Mouse (Mus musculus): ENCODE data around the gene 2610001J05Rik.
"Not testable (repeated sequence)": the region's sequence is repeated elsewhere in the genome, so short reads cannot be mapped to it uniquely, and the experiment has no call there.

The 2610001J05Rik gene

DNA sequence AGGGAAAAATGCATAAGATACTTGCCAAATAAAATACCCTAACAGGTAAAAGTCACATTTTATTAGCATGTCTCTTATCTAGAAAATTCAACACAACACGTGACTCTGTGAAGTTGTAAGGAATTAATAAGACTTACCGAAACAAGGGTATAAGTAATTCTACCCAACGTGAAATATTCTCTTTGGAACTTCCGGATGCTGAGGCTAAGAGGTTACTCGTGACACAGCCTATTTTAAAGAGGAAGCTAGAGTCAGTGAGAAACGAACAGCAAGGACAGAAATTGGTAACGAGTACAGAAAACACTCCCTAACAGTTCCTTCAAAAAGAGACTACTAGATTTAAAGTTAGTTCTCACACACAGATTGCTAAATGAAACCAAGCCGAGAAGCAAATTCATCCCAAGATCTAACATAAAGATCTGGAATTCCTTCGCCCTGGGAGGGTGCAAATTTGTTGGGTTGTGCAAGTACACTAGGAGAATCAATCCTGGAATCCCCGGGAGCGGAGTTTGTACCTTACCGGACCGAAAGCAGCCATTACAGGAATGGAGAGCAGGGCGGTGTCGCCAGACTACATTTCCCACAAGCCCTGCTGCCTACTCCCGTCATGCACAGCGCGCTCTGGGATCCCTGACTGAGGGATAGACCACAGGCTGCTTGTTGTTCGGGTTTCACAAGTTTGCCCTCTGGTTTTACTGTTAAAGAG is at the start of gene 2610001J05Rik:
Gene 2610001J05Rik (minus strand): TSS at position 600 of the 706 bp plus-strand sequence.
- DNase-seq (ENCODE audit: low read depth, low spot score), result peak; percentile 95

DNA sequence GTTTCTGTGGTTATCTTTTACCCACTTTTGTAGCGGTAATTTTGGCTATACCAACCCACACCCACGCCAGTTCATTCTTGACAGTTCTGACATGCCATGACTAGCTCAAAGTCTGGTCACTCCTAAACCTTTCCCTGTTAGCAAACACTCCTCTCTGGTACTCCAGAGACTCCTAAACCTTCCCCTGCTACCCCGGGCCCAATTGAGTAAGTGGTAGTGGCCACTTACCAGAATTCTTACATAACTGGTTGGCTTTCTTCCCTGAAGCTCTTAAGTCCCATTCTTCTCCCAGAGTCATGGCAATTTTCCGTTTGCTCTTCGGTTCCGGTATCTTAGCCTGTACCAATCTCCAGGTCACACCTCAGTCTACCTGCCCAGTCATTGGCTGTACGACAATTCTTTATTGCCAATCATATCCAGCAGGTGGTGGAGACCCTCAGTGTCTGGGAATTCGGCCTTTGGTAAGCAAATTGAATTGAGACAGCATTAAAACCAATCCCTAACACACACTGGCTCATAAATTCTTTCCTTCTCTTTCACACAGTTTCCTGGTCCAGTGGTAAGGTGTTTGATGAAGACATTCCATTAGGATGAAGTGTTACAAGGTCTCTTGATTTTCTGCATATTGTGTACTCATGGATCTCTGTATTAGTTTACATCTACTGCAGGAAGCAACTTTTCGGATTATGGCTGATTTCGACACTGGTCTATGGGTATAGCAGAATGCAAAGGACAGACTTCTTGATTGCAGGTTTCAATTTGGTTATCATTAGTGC is 38.6 kb upstream of the 2610001J05Rik start:
- no peak for DNase-seq (ENCODE audit: low read depth, low spot score)

DNA sequence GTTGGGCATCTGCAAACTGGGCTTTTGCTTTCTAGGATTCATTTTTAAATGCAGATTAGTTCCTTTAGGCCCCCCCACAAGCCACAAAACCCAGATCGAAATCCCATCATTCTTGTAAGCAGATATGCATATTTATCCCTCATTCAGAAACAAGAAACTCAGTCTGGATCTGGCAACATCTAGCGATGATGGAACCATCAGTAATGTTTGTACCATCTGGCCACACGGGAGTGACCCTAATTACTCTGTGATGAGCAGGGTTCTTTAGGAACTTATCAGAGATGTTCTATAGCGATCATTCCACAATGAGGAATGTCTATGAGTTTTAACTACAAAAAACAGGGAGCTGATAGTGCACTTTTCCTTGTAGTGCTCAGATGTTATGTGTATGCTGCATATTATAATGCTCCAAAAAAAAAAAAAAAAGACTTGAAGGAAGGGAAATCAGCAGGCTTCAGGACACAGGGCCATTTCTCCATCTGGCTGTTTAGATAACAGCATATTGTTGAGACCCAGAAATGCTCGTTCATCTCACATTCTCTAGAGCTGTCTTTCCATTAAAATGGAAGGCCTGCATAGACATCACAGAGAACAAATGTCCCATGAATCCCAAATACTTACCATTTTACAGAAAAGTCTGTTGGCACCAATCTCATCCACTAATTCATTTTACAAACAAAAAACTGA is 31.8 kb upstream of the 2610001J05Rik start:
- no peak for DNase-seq (ENCODE audit: low read depth, low spot score)

DNA sequence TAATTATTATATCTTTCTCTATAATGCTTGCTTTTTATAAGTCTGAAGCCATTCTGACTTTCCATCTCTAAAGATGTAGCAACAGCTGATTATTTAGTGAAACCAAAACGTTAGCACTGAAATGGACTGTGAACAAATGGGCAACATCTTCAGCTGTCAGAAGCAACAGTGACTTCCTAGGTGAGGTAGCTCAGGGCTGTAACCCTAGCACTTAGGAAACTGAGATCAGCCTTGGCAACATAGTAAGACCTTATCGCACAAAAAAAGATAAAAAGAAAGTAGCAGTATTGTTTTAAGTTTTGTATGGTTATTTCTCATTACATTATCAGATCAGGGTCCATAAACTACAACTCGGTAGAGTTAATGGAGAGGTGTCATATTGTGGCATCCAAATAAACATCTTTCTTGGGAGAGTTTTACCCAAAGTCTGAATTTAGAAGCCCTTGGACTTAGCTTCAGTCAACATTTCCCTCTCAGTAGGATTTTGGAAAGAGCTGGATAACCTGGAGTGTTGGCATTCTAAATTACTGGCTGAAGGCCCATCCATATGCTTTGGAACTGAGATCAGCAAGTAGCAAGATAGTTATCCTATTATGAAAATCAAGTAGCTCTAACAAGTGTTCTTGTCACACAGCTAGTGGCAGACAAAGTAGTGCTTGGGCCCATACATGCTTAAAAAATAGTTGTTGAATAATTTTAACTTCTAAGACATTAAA is 13.7 kb upstream of the 2610001J05Rik start:
- DNase-seq (ENCODE audit: low read depth, low spot score), result no peak

DNA sequence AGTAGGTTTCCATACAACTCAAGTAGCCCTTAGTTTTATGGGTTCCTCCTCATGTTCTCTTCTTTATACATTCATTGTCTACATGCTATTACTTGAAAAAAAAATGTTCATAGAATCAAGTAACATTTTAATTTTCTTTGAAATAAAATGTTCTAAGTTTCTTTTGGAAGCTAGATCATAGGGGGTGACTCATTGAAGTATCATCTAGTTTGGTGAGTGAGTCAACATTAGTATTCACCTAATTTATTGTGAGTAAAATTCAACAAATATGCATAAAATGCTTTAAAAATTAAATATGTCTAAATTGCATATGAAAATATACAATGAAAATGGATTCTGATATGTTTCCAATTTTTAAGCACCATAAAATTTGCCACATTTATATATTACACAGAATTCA is 11.6 kb upstream of the 2610001J05Rik start:
- no peak for DNase-seq (ENCODE audit: low read depth, low spot score)

DNA sequence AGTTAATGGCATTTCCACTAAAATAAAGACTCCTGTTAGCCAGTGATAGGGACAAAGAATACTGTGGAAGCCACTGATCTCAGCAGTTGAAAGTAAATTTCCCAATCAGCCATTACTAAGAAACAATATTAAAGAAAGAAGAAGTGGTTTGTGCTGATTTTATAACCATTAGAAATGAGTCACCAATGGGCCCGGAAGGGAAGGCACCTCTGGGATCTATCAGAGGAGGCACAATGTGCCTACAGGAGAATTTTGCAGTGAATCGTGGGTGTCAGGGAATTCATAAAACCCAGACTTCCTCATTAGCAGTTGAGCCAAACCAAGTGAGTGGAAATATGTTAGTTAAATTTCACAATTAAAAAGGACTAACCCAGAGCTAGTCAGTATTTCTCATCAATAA is 2.6 kb upstream of the 2610001J05Rik start:
- DNase-seq (ENCODE audit: low read depth, low spot score), result no peak

DNA sequence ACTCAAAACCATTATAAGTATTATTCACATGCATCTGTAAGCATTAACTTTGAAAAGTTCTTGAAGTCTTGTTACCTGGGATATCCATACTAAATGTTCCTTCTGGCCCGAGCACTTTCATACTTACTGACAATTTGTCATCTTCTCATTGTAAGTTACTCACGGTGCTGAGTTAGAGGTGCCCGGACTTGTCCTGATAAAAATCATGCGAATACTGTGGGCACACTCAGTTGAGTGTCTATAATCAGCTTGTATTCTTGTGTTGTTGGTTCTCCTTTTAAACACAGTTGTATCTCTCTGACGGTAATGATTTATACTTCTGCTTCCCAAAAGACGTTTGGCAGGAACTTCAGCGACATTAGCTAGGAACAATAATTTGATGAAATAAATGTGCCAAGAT is 758 bp upstream of the 2610001J05Rik start:
- no peak for DNase-seq (ENCODE audit: low read depth, low spot score)

DNA sequence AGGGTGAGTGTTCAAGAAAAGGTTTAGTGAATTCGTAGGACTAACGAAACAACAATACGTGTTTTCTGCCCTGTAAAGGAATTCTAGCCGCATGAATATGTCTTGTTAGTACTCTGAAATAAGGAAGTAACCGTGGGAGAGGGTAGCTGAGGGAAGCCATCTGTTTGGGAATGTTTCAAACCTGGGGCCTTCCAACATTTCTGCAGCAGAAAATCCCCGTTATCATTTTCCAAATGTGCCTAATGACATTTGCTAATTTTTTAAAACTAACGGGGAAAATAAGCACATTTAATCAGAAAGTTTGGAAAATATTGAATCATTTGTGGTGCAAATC is 274 bp upstream of the 2610001J05Rik start:
- DNase-seq (ENCODE audit: low read depth, low spot score), result no peak

DNA sequence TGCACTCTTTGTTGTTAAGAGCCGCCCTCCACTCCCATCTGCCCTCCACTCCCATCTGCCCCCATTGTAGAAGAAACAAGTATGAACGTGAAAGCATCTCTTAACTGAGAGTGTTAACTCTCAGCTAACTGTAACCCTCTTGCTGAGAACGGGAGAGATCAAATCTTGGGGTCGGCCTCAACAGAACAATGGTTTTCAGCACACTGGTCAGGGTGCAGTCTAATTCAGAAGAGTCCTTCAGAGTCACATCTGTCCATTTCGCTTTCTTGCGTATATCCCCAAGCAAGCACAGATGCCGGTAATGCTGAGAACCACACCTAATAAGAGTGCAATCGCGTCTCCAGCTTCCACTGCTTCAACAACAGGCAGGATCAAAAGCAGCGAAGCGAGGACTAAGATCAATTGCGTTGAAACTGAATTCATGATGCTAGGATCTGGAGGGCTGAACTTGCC is 1.0 kb downstream of the 2610001J05Rik start:
- DNase-seq (ENCODE audit: low read depth, low spot score), result no peak

DNA sequence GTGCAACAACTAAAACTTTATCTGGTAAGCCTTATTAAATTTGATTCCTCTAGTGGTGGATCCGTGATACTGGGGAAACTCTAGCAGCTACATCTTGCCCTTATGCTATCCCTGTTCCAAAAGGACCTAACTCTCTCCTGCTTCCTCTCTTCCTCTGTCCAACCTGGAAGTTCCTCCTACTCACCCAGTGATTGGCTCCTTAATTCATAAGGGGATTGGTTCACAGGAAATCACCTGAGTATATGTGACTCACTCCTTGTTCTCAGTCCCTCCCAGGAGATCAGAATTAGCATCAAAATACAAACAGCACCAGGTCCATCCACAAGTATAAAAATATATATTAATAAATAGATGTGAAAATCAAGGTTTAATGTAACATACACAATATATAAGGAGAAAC is 10.7 kb downstream of the 2610001J05Rik start:
- DNase-seq (ENCODE audit: low read depth, low spot score), result no peak

DNA sequence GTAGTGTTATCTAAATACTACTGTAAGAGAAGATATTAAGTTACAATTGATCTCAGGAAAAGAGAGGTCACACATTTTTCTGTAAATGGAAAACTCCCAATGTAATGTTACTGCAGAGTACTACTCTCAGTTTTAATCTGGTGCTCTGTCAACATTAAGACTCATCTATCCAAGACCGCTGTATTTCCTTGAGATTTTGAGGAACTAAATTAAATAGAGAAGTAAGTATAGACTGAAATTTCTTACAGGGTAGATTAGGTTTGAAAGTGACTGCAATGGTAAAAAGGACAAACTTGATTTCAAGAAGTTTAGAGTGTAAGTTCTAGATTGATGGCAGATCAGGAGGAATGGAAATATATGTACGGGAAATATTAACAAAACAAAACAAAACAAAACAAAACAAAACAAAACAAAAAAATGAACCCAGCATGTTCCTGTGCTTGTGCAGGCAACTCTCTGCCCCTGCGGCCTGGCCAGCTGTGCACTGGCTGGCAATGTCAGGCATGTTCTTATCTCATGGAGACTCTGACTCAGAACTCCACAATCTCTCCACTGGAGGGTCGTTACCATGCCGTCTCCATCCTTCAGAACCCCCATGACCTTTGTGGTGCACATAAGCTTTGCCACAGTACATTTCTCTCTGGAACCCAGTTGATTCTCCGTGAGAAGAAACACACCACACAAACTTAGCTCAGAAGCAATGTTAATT is 11.3 kb downstream of the 2610001J05Rik start:
- no peak for DNase-seq (ENCODE audit: low read depth, low spot score)

DNA sequence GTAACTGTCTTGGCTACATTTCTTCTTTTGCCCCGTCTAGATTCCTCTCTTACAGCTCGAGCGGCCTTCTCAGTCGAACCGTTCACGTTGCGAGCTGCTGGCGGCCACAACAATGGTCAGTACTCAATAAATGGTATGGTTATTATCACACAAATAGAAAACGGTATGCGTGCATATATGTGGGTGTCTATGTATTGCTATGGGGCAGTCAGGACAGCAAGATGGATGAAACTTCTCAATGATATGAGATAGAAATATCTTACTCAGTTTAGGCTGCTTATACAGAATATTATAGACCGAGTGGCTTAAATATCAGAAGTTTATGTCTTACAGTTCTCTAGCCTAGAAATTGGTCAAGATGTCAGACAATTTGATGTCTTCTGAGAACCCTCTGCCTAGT is 17.1 kb downstream of the 2610001J05Rik start:
- DNase-seq (ENCODE audit: low read depth, low spot score), result no peak

DNA sequence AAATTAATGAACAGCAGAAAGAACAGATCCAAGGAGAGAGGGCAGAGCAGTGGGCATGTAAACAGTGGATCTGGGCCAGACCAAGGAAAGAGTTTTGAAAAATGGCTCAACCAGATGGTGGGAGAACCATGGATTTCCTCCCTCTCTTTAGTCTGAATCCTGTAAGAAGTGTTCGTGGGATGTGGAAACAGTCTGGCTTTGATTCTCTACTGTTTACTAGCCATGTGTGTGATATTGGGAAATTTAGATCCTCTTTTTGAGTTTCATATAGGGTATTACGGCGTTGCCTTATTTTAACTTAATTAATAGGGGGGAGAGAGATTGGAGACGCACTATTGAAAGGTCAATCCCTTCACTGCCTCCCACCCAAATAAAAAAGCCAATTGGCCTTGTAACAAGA is 18.1 kb downstream of the 2610001J05Rik start:
- DNase-seq (ENCODE audit: low read depth, low spot score), result no peak

DNA sequence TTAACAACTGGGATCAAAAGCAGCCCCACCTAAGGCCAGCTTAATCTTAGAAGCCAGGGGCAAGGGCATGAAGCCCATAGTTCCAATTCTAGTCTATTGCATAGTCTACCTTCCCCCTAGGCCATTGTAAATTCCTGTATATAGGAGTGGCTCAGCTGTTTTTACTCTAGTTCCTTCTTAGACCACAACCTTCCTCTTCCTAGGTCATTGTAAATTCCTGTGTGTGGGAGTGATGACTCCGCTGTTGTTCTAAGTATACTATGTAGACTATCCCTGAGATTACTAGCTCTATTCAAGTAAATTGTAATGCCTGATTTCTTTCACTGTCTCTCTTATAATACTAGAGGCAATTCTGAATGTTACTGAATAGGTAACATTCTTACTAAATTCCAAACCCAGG is 25.3 kb downstream of the 2610001J05Rik start:
- not testable (repeated sequence) for DNase-seq (ENCODE audit: low read depth, low spot score)

DNA sequence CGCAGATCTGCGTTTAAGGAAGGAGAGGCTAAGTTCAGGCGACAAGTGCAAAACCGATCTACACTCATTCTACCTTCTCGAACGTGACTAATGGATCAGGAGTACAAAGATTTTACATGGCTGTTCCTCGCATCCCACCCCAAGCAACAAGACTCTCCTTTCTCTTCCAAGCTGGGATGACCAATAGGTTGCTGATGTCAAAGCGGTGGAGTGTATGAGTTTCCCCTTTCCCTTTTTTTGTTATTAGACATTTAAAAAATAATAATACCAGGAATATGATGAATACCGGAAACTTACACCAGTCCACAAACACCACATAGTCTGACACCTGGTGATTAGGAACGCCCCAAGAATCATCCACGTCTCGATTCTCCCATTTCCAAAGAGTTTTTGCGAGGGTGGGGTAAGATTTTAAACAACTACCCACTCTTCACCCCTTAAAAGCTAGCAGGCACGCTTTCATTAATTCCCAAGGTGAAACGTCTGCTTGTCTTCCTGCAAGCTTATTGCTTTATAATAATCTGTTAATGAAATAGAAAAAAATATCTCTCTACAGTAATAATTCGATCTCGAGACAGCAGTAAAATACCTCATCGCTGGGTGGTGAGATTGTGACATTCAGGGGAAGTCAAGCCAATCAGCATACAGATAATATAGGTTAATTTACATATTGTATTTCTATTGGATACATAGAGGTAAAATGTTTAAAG is 31.8 kb downstream of the 2610001J05Rik start, which contains the start of gene Gpr85:
Gene Gpr85 (minus strand): TSS at position 598 of the 710 bp plus-strand sequence.
- peak; percentile 64 for DNase-seq (ENCODE audit: low read depth, low spot score)

DNA sequence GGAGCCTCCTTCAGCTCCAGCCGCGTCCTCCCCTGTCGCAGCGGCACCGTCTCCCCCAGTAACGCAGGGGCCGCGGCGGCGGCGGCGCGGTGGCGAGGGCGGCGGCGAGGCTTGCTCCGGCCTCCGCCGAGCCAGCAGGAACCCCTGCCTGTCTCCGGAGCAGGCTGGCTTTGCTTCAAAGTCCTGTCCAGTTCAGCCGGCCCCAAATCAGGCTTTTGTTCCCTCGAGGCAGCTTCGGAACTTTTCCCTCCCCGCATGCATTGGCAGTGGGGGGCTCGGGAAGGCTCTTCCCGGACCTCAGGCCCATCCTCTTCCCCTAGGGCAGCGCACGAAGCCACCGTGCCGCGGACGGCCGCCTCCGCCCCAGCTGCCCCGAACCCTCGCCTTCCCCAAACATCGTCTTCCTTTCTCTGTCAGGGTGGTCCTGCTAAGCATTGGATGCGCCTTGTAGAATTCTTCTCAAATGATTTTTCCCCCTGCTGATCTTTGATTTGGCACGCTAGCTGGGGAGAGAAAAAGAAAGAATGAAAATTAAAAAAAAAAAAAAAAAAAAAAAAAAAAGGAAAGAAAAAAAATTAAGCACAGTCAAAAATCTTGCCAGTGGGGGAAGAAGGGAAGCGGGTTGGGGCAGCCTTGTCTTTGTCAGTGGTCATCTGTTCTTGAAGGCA is 32.5 kb downstream of the 2610001J05Rik start:
- peak; percentile 63 for DNase-seq (ENCODE audit: low read depth, low spot score)

DNA sequence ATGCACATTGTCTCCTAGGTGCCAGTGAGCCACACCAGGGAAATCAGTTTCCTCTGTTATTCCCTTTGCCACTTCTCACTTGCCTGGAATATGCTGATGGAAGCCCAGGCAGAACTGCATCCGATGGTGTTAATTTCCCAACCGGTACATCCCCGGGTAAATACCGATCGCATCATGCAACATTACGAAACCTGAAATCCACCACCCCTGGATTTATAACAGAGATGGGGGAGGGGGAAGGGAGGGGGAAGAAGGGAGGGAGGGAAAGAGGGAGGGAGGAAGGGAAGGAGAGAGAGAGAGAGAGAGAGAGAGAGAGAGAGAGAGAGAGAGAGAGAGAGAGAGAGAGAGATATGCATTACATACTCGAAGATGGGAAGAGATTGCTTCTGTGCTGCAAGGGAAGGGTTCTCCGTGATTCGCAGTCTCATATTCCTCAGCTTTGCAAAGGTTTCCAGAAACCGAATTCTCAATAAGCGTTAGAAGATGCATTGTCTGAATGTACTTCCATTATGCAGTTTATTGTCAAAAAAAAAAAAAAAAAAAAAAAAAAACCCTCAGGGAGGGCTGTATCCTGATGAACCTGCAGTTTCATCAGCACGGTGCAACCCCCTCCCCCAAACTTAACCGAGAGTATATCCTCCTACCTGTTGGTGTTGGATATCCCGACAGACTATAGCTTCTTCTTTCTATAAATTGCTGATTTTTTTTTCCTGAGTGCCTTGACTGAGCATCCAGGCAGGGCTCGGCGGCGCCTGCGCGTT is 33.2 kb downstream of the 2610001J05Rik start:
- DNase-seq (ENCODE audit: low read depth, low spot score), result peak; percentile 49

DNA sequence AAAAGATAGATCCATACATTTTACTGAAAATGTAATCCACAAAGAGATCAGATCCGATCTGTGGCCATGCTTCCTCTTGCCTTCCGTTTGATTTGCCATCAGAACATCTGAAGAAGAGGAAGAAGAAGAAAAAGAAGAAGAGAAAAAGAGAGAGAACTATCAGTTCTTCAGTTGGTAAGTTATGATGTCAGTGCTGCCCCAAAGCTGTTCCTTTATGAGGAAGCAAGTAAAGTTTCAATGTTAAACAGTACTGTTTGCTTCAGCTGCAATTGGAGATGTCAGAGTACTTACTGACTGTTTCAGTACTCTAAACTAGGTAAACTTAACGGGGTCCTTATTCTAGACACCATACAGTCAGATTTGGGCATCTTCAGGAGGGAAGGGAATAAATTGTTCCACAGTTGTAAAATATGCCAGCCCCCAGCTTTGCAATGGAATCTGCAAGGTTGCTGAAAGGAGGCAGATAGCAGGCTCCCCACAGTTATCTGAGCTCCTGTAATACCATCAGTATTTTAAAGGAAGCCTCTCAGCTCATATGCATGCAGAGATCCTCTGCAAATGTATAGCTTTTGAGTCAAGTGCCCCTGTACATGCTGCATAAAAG is 34.2 kb downstream of the 2610001J05Rik start:
- no peak for DNase-seq (ENCODE audit: low read depth, low spot score)
